8 mouse cellular contexts compared by ENCODE assay signal in genomic region chr11:3142413-3142812, GRCm38 (mm10). TPM values are rescaled to one million over a fixed set of nuclear protein-coding genes. Genes with fewer than 3 reads are reported as not detected.
DNase-seq lines count a peak whose midpoint lies in the region; ATAC-seq and TF ChIP-seq lines count a peak whose summit lies in the region.
"Not testable (repeated sequence)": the region's sequence is repeated elsewhere in the genome, so short reads cannot be mapped to it uniquely, and the experiment has no call there.

No protein-coding gene starts in this region.

- H3K36me3 ChIP-seq in forebrain, embryonic 11.5 days (ENCODE audit: control insufficient read depth, insufficient read depth, low read length); intestine, postnatal 0 days (ENCODE audit: control insufficient read depth, insufficient read depth); lung, embryonic 16.5 days (ENCODE audit: control insufficient read depth, insufficient read depth, low read length); thymus, adult 2 months (ENCODE audit: control insufficient read depth, insufficient read depth, low read length): not testable (repeated sequence)

- not testable (repeated sequence) for H3K9ac ChIP-seq in forebrain, embryonic 11.5 days (ENCODE audit: low read length); intestine, postnatal 0 days (ENCODE audit: low read depth, low read length); lung, embryonic 16.5 days (ENCODE audit: low read length)

- WGBS in forebrain, embryonic 11.5 days = 91% methylated on average over 4 of the region's 5 CpGs
- WGBS in intestine, postnatal 0 days = 85% methylated on average over 4 of the region's 5 CpGs
- WGBS in lung, embryonic 16.5 days = 85% methylated on average over 4 of the region's 5 CpGs
- 90% methylated on average over 4 of the region's 5 CpGs for WGBS in thymus, adult 2 months

- not testable (repeated sequence) for H3K4me1 ChIP-seq in forebrain, embryonic 11.5 days (replicated peaks; ENCODE audit: control insufficient read depth, insufficient read depth, low read length); intestine, postnatal 0 days (replicated peaks; ENCODE audit: control insufficient read depth, insufficient read depth, low read length); lung, embryonic 16.5 days (replicated peaks; ENCODE audit: control insufficient read depth, insufficient read depth, low read length); thymus, adult 2 months (replicated peaks; ENCODE audit: control insufficient read depth, insufficient read depth, low read length)

- H3K9me3 ChIP-seq in forebrain, embryonic 11.5 days (ENCODE audit: control insufficient read depth, low read length); lung, embryonic 16.5 days (ENCODE audit: control insufficient read depth, low read length): not testable (repeated sequence)
- peaks cover 13% of the 10 kb centered on the region for H3K9me3 ChIP-seq in intestine, postnatal 0 days (ENCODE audit: control insufficient read depth)

- peak; percentile 62 for ATAC-seq in forebrain, embryonic 11.5 days (replicated peaks; ENCODE audit: low FRiP score)
- peak; percentile 83 for ATAC-seq in intestine, postnatal 0 days
- peak; percentile 59 for ATAC-seq in lung, embryonic 16.5 days (ENCODE audit: low read depth)
- ATAC-seq in neutrophil, adult 5-6 weeks (ENCODE audit: extremely low read depth, insufficient number of reproducible peaks, low FRiP score, poor library complexity, severe bottlenecking) = peak; percentile 2

- H3K27ac ChIP-seq in forebrain, embryonic 11.5 days (ENCODE audit: low read depth, low read length); intestine, postnatal 0 days (ENCODE audit: low read depth, low read length); lung, embryonic 16.5 days (ENCODE audit: low read length); thymus, adult 2 months (ENCODE audit: control insufficient read depth, insufficient read depth, low read length): not testable (repeated sequence)

- TF ChIP-seq CTCF in intestine, postnatal 0 days (IDR thresholded peaks at IDR 0.05; ENCODE audit: low read depth); thymus, adult 2 months (IDR thresholded peaks at IDR 0.05; ENCODE audit: borderline replicate concordance, control insufficient read depth, extremely low read depth, insufficient read depth, low read length, poor library complexity): not testable (repeated sequence)

- H3K4me2 ChIP-seq in forebrain, embryonic 11.5 days (ENCODE audit: low read depth, low read length, severe bottlenecking); intestine, postnatal 0 days (replicated peaks; ENCODE audit: low read depth); lung, embryonic 16.5 days (ENCODE audit: low read depth, low read length): not testable (repeated sequence)

- not testable (repeated sequence) for H3K27me3 ChIP-seq in forebrain, embryonic 11.5 days (ENCODE audit: control insufficient read depth, insufficient read depth, low read length); intestine, postnatal 0 days (replicated peaks; ENCODE audit: control insufficient read depth, insufficient read depth, low read length); lung, embryonic 16.5 days (ENCODE audit: control insufficient read depth, insufficient read depth, low read depth, low read length); thymus, adult 2 months (ENCODE audit: control insufficient read depth, insufficient read depth, low read length)

- DNase-seq in adrenal gland, postnatal 14 days = peak; percentile 70
- DNase-seq in forebrain, embryonic 11.5 days (ENCODE audit: low spot score) = not testable (repeated sequence)
- DNase-seq in heart, adult 9 months (ENCODE audit: low spot score in 2 of 2) = peak; percentile 88 to 89
- DNase-seq in left cerebral cortex, adult 18-20 months (ENCODE audit: low spot score in 2 of 2) = peak; percentile 81 to 89
- DNase-seq in thymus, adult 2 months = peak; percentile 77

- H3K4me3 ChIP-seq in forebrain, embryonic 11.5 days (ENCODE audit: low read depth, low read length); intestine, postnatal 0 days (ENCODE audit: low read depth, low read length); lung, embryonic 16.5 days (ENCODE audit: low read length); thymus, adult 2 months (ENCODE audit: control insufficient read depth, insufficient read depth, low read length): not testable (repeated sequence)

- TF ChIP-seq POLR2A in thymus, adult 2 months (IDR thresholded peaks at IDR 0.05; ENCODE audit: control insufficient read depth, extremely low read depth, insufficient read depth, low read length, poor library complexity) = not testable (repeated sequence)

RNA-seq across cellular contexts. Expression of gene Sfi1, which starts 50.9 kb away (rescaled TPM):
- total RNA-seq in adrenal gland, postnatal 14 days (2021) = 39.4 and 60.7 TPM in 2 replicates
- polyA plus RNA-seq in forebrain, embryonic 11.5 days (2014; fragmentation: Nextera tagmentation; extraction: Ambion mirVana) = 12.9 and 14.9 TPM in 2 replicates
- 4.0 and 5.4 TPM in 2 replicates for polyA plus RNA-seq in intestine, postnatal 0 days (2015; fragmentation: Nextera tagmentation; extraction: Ambion mirVana)
- 10 to 100 TPM; 50.4 to 62.5 TPM for total RNA-seq in left cerebral cortex, adult 18-20 months (2021)
- polyA plus RNA-seq in lung, embryonic 16.5 days (2015; fragmentation: Nextera tagmentation; extraction: Ambion mirVana) = 13.7 and 15.8 TPM in 2 replicates
- 60.9 and 65.4 TPM in 2 replicates for total RNA-seq in neutrophil, adult 5-6 weeks (2017)
- polyA plus RNA-seq in thymus, adult 2 months (2012; rRNA removed) = 36.8 and 49.4 TPM in 2 replicates

RNA-seq across cellular contexts. Expression of gene Eif4enif1, which starts 59.8 kb away (rescaled TPM):
- 57.0 and 61.1 TPM in 2 replicates for total RNA-seq in adrenal gland, postnatal 14 days (2021)
- polyA plus RNA-seq in forebrain, embryonic 11.5 days (2014; fragmentation: Nextera tagmentation; extraction: Ambion mirVana) = 75.0 and 76.2 TPM in 2 replicates
- polyA plus RNA-seq in intestine, postnatal 0 days (2015; fragmentation: Nextera tagmentation; extraction: Ambion mirVana) = 14.3 and 14.8 TPM in 2 replicates
- total RNA-seq in left cerebral cortex, adult 18-20 months (2021) = 10 to 100 TPM; 70.0 to 73.7 TPM
- 34.8 and 37.5 TPM in 2 replicates for polyA plus RNA-seq in lung, embryonic 16.5 days (2015; fragmentation: Nextera tagmentation; extraction: Ambion mirVana)
- total RNA-seq in neutrophil, adult 5-6 weeks (2017) = 75.0 and 81.2 TPM in 2 replicates
- 87.8 and 88.8 TPM in 2 replicates for polyA plus RNA-seq in thymus, adult 2 months (2012; rRNA removed)

Comparison
In these comparisons a context has a peak if more than half of its experiments do, and no peak if none do; other contexts are left out.
1. ATAC-seq: peak in every context shown above with its lines; median percentile 83 in intestine, postnatal 0 days; 62 in forebrain, embryonic 11.5 days; 59 in lung, embryonic 16.5 days; 2 in neutrophil, adult 5-6 weeks.